Mouse (Mus musculus) heart, embryonic 15.5 days (tissue): ENCODE measurements at regions not wholly inside any gene's neighbourhood (a gene's known extent, or its start where the extent isn't known, plus 50 kb on each side); places are given as distances from the start of the nearest gene placed in this dataset.

Experiments used
- ATAC-seq: fragments of 200-750 bp; cut with Nextera tagmentation; replicated peaks from 2 replicates; pipeline ENCODE4 v1.8.0; 2017; ENCODE audit warnings: low read depth, moderate TSS enrichment; ENCODE audit not compliant: insufficient number of reproducible peaks, insufficient read depth, low FRiP score
- H3K27ac ChIP-seq: fragments of 300-500 bp; sonication (generic); 2 replicates; pipeline ENCODE4 v1.5.1; 2015; ENCODE audit warnings: mild to moderate bottlenecking, inconsistent platforms
- H3K27me3 ChIP-seq: fragments of 300-500 bp; sonication (generic); 2 replicates; pipeline ENCODE4 v1.6.1; 2015; ENCODE audit warnings: inconsistent platforms
- H3K36me3 ChIP-seq: fragments of 300-500 bp; sonication (generic); 2 replicates; pipeline ENCODE4 v1.6.1; 2015; ENCODE audit warnings: mild to moderate bottlenecking, inconsistent platforms
- H3K4me1 ChIP-seq: fragments of 300-500 bp; sonication (generic); replicated peaks from 2 replicates; pipeline ENCODE4 v1.6.1; 2015; ENCODE audit warnings: inconsistent platforms
- H3K4me2 ChIP-seq: fragments of 300-500 bp; sonication (generic); 2 replicates; pipeline ENCODE4 v1.6.1; 2015; ENCODE audit warnings: inconsistent platforms, mild to moderate bottlenecking, moderate library complexity
- H3K4me3 ChIP-seq: fragments of 300-500 bp; sonication (generic); 2 replicates; pipeline ENCODE4 v1.5.1; 2015; ENCODE audit warnings: mild to moderate bottlenecking, inconsistent platforms
- H3K9ac ChIP-seq: fragments of 300-500 bp; sonication (generic); 2 replicates; pipeline ENCODE4 v1.6.1; 2015; ENCODE audit warnings: mild to moderate bottlenecking, inconsistent platforms
- H3K9me3 ChIP-seq: fragments of 300-500 bp; sonication (generic); replicated peaks from 2 replicates; pipeline ENCODE4 v1.6.1; 2016; ENCODE audit warnings: inconsistent platforms
- WGBS: fragments of 180-500 bp; shearing (Covaris S2); methylation state at CpG from one replicate; pipeline ENCODE4 v1.1.7; 2015; ENCODE audit warnings: mixed read lengths; 5-methylcytosine and 5-hydroxymethylcytosine counted together

GRCm38 (mm10) chr5:47781608-47782007 lies 201.3 kb upstream of the Slit2 start:
- 65% methylated on average over 5 of the region's 5 CpGs for WGBS

GRCm38 (mm10) chr5:47794639-47795272 lies 188.2 kb upstream of the Slit2 start:
- Histone ChIP-seq H3K27ac (no peak overlapping the region), H3K4me2 (no peak overlapping the region), H3K27me3 (no peaks in the 10 kb centered on the region), H3K4me1 (no peaks in the 10 kb centered on the region), H3K36me3 (no peaks in the 10 kb centered on the region), H3K4me3 (no peak overlapping the region), H3K9me3 (no peaks in the 10 kb centered on the region), H3K9ac (no peak overlapping the region)
- ATAC-seq: no peak
- WGBS: 52% methylated on average over 6 of the region's 6 CpGs

More at GRCm38 (mm10) chr5:47781608-47782007, 201.3 kb upstream of the Slit2 start:
- no peaks in the 10 kb centered on the region for H3K36me3 ChIP-seq
- H3K27ac ChIP-seq: no peak overlapping the region
- no peak overlapping the region for H3K4me3 ChIP-seq
- no peaks in the 10 kb centered on the region for H3K9me3 ChIP-seq
- H3K4me1 ChIP-seq: no peaks in the 10 kb centered on the region
- H3K4me2 ChIP-seq: no peak overlapping the region
- H3K9ac ChIP-seq: no peak overlapping the region
- ATAC-seq: no peak
- no peaks in the 10 kb centered on the region for H3K27me3 ChIP-seq

GRCm38 (mm10) chr5:47795273-47795672 lies 187.7 kb upstream of the Slit2 start:
- WGBS: 40% methylated on average over 3 of the region's 3 CpGs

GRCm38 (mm10) chr5:47820936-47821335 lies 162.0 kb upstream of the Slit2 start:
- Histone ChIP-seq H3K9me3 (no peaks in the 10 kb centered on the region), H3K27me3 (no peaks in the 10 kb centered on the region), H3K27ac (no peak overlapping the region), H3K4me3 (no peak overlapping the region), H3K4me2 (no peak overlapping the region), H3K4me1 (no peaks in the 10 kb centered on the region), H3K9ac (no peak overlapping the region), H3K36me3 (no peaks in the 10 kb centered on the region)
- ATAC-seq: no peak
- WGBS: 71% methylated on average over 1 of the region's 1 CpGs

More at GRCm38 (mm10) chr5:47795273-47795672, 187.7 kb upstream of the Slit2 start:
- Histone ChIP-seq H3K4me3 (no peak overlapping the region), H3K27ac (no peak overlapping the region), H3K9me3 (no peaks in the 10 kb centered on the region), H3K4me1 (no peaks in the 10 kb centered on the region), H3K36me3 (no peaks in the 10 kb centered on the region), H3K9ac (no peak overlapping the region), H3K4me2 (no peak overlapping the region), H3K27me3 (no peaks in the 10 kb centered on the region)
- no peak for ATAC-seq

GRCm38 (mm10) chr5:47837998-47838397 lies 144.9 kb upstream of the Slit2 start:
- no peak for ATAC-seq
- Histone ChIP-seq H3K27me3 (no peaks in the 10 kb centered on the region), H3K9me3 (no peaks in the 10 kb centered on the region), H3K9ac (no peak overlapping the region), H3K4me3 (no peak overlapping the region), H3K4me2 (no peak overlapping the region), H3K27ac (no peak overlapping the region), H3K36me3 (no peaks in the 10 kb centered on the region), H3K4me1 (no peaks in the 10 kb centered on the region)
- WGBS: 80% methylated on average over 3 of the region's 3 CpGs

- no peak overlapping the region for H3K27ac ChIP-seq
- no peaks in the 10 kb centered on the region for H3K9me3 ChIP-seq
- H3K4me3 ChIP-seq: no peak overlapping the region
- WGBS: 30% methylated on average over 5 of the region's 5 CpGs
- no peaks in the 10 kb centered on the region for H3K4me1 ChIP-seq
- 0 out of 2 replicates have a peak, but pooled peaks have one; percentile 31 for ATAC-seq
- no peak overlapping the region for H3K9ac ChIP-seq
- no peak overlapping the region for H3K4me2 ChIP-seq
- no peaks in the 10 kb centered on the region for H3K27me3 ChIP-seq
- no peaks in the 10 kb centered on the region for H3K36me3 ChIP-seq
Observed at GRCm38 (mm10) chr5:47869701-47870100, 113.2 kb upstream of the Slit2 start.
